ENCODE assay signal across 13 mouse cellular contexts in genomic region chr10:78000200-78000599, GRCm38 (mm10). TPM values are rescaled to one million over a fixed set of nuclear protein-coding genes. Genes with fewer than 3 reads are reported as not detected.
"Had no signal": no experiment of that assay in that cellular context is flagged by ENCODE, and none has a peak within 500 bp of the region (broad histone marks: within the 10 kb centered on the region; RNA-seq: fewer than 3 reads in every experiment).

No protein-coding gene starts in this region.

- DNase-seq: retina, postnatal 1 day; right cerebral cortex, adult 18-20 months; right cerebral cortex, postnatal 14 days; right cerebral cortex, postnatal 25 days; right cerebral cortex, postnatal 4 days; spleen, adult 18-20 months; thymus, adult 18-20 months; thymus, adult 2 months; thymus, postnatal 14 days; thymus, postnatal 25 days; thymus, postnatal 36 days; thymus, postnatal 4 days had no signal

RNA-seq across cellular contexts. Expression of gene Dnmt3l, which starts 41.5 kb away (rescaled TPM):
- total RNA-seq: neutrophil, adult 5-6 weeks had no signal
